Mouse (Mus musculus): ENCODE measurements around the gene Heatr6.

DNA sequence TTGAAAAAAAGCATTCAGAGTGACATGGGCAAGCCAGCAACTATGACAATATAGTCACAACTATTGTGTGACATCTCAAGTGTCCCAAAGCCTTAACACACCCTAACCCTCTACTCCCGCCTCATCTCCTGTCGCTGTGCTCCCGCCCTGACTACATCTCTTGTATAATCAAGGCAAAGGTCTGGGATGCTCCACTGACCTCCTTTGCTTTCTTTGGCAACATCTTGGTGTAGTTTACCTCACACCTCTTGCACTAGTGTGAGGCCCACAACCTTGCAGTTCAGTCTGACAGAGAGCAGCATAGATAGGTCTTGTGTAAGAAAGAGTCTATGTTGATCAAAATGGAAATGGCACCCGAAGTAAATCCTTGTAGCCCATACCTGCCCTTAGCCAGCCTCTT is 49.1 kb downstream of the Heatr6 start:
- TF ChIP-seq CTCF (IDR thresholded peaks at IDR 0.05; ENCODE audit: borderline replicate concordance, control insufficient read depth, extremely low read depth, insufficient read depth, low read length, poor library complexity) (no peak), POLR2A (IDR thresholded peaks at IDR 0.05; ENCODE audit: control insufficient read depth, extremely low read depth, insufficient read depth, low read length, poor library complexity) (no peak)
